Mouse (Mus musculus) forebrain, embryonic 10.5 days (tissue): ENCODE data around the gene Lage3. TPM values are rescaled to one million over a fixed set of nuclear protein-coding genes. Genes with fewer than 3 reads are reported as not detected.

ENCODE experiments used
- DNase-seq: peaks from one replicate; pipeline ENCODE4 v3.0.0-alpha.2; 2017; ENCODE audit warnings: low spot score; ENCODE audit errors: extremely low spot score
- H3K27ac ChIP-seq: fragments of 300-500 bp; sonication (generic); 2 replicates; pipeline ENCODE4 v1.5.1; 2016; ENCODE audit warnings: mild to moderate bottlenecking
- H3K27me3 ChIP-seq: fragments of 300-500 bp; sonication (generic); 2 replicates; pipeline ENCODE4 v1.6.1; 2016; ENCODE audit warnings: mild to moderate bottlenecking; ENCODE audit not compliant: poor library complexity, severe bottlenecking
- H3K36me3 ChIP-seq: fragments of 300-500 bp; sonication (generic); replicated peaks from 2 replicates; pipeline ENCODE4 v1.6.1; 2016; ENCODE audit warnings: mild to moderate bottlenecking, moderate library complexity
- H3K4me1 ChIP-seq: fragments of 300-500 bp; sonication (generic); 2 replicates; pipeline ENCODE4 v1.6.1; 2016
- H3K4me3 ChIP-seq: fragments of 300-500 bp; sonication (generic); 2 replicates; pipeline ENCODE4 v1.5.1; 2016; ENCODE audit warnings: mild to moderate bottlenecking, moderate library complexity
- H3K9me3 ChIP-seq: fragments of 300-500 bp; sonication (generic); 2 replicates; pipeline ENCODE4 v1.6.1; 2016; ENCODE audit warnings: mild to moderate bottlenecking, moderate library complexity
- WGBS: fragments of 180-500 bp; shearing (Covaris S2); methylation state at CpG from one replicate; pipeline ENCODE4 v1.1.7; 2016; 5-methylcytosine and 5-hydroxymethylcytosine counted together
- microRNA-seq: library from miRNA; unstranded; fragments of <30 nt; microRNA quantifications from one replicate; pipeline ENCODE4, GENCODE M21; 2017
- polyA plus RNA-seq: library from polyadenylated mRNA; unstranded; fragments of >200 nt; fragmentation: Nextera tagmentation; extraction: Ambion mirVana; gene quantifications from 2 replicates; pipeline ENCODE4 v1.2.1, GENCODE M21; 2016

Lage3 gene
- polyA plus RNA-seq, 1 experiment from 2014 or later: 120 TPM

- 63% methylated on average over 2 of the region's 2 CpGs for WGBS
- Histone ChIP-seq H3K4me1 (peaks cover 31% of the 10 kb centered on the region), H3K36me3 (peaks cover 37% of the 10 kb centered on the region), H3K4me3 (peak overlapping the region; percentile 63), H3K9me3 (no peaks in the 10 kb centered on the region), H3K27me3 (no peaks in the 10 kb centered on the region; the same call in 1 of the 2 replicates), H3K27ac (peak overlapping the region; percentile 94; the same call in 1 of the 2 replicates)
- DNase-seq: no peak
These were observed 23.1 kb downstream of the Lage3 start for GRCm38 (mm10) chrX:74330166-74330930.

- H3K9me3 ChIP-seq: no peaks in the 10 kb centered on the region
- H3K27ac ChIP-seq: peak overlapping the region; percentile 94
- peak overlapping the region; percentile 63 for H3K4me3 ChIP-seq
- no peaks in the 10 kb centered on the region; the same call in 1 of the 2 replicates for H3K27me3 ChIP-seq
- WGBS: 17% methylated on average over 10 of the region's 10 CpGs
- peaks cover 31% of the 10 kb centered on the region for H3K4me1 ChIP-seq
- no peak for DNase-seq
- H3K36me3 ChIP-seq: peaks cover 26% of the 10 kb centered on the region
These were observed 24.2 kb downstream of the Lage3 start for GRCm38 (mm10) chrX:74329215-74329671.

- no peaks in the 10 kb centered on the region for H3K9me3 ChIP-seq
- H3K27me3 ChIP-seq: no peaks in the 10 kb centered on the region; the same call in 1 of the 2 replicates
- H3K4me1 ChIP-seq: peaks cover 31% of the 10 kb centered on the region
- peaks cover 21% of the 10 kb centered on the region for H3K36me3 ChIP-seq
- 8% methylated on average over 30 of the region's 30 CpGs for WGBS
- DNase-seq: peak; percentile 70
- peak within 1 kb of the TSS; percentile 63 for H3K4me3 ChIP-seq
- peak within 1 kb of the TSS; percentile 94 for H3K27ac ChIP-seq
These were observed 24.7 kb downstream of the Lage3 start, which contains the start of gene Plxna3 for GRCm38 (mm10) chrX:74328725-74329161. TSS of gene Plxna3 (plus strand) at chrX:74329066.

GRCm38 (mm10) chrX:74312540-74313464 lies 40.6 kb downstream of the Lage3 start, which contains the start of gene Fam50a:
TSS of gene Fam50a (plus strand) at chrX:74313033.
- H3K36me3 ChIP-seq: peaks cover 63% of the 10 kb centered on the region

GRCm38 (mm10) chrX:74304867-74305700 lies 48.3 kb downstream of the Lage3 start, which contains the start of gene Gdi1:
TSS of gene Gdi1 (plus strand) at chrX:74304998.
- Histone ChIP-seq H3K4me1 (peaks cover 17% of the 10 kb centered on the region), H3K4me3 (peak within 1 kb of the TSS; percentile 66), H3K9me3 (no peaks in the 10 kb centered on the region), H3K36me3 (peaks cover 77% of the 10 kb centered on the region), H3K27ac (peak within 1 kb of the TSS; percentile 94), H3K27me3 (no peaks in the 10 kb centered on the region)
- peak; percentile 72 for DNase-seq
- WGBS: 19% methylated on average over 41 of the region's 41 CpGs

More at GRCm38 (mm10) chrX:74312540-74313464, 40.6 kb downstream of the Lage3 start, which contains the start of gene Fam50a:
- DNase-seq: peak; percentile 79
- 27% methylated on average over 59 of the region's 59 CpGs for WGBS
- no peaks in the 10 kb centered on the region for H3K9me3 ChIP-seq
- peak within 1 kb of the TSS; percentile 87 for H3K27ac ChIP-seq
- H3K4me3 ChIP-seq: peak within 1 kb of the TSS; percentile 70
- H3K4me1 ChIP-seq: peaks cover 10% of the 10 kb centered on the region
- no peaks in the 10 kb centered on the region for H3K27me3 ChIP-seq

Small RNA genes within 50 kb of the gene (microRNA-seq; reads per million reads assigned to microRNA genes)
- gene Mir7092: 0.90 reads per million

Other genes with a start within 250 kb of the Lage3 start
- gene Opn1mw, start 226.2 kb downstream of the Lage3 start, polyA plus RNA-seq: not detected in 2 replicates
- 13.7 and 14.4 TPM in 2 replicates for gene Mecp2, start 218.3 kb downstream of the Lage3 start, polyA plus RNA-seq
- gene Tex28, start 185.8 kb downstream of the Lage3 start, polyA plus RNA-seq: not detected in 2 replicates
- gene Tktl1, start 176.4 kb downstream of the Lage3 start, polyA plus RNA-seq: not detected in 2 replicates
- gene Flna, start 103.8 kb downstream of the Lage3 start, polyA plus RNA-seq: 265 and 269 TPM in 2 replicates
- 22.2 and 25.7 TPM in 2 replicates for gene Emd, start 98.9 kb downstream of the Lage3 start, polyA plus RNA-seq
- gene Rpl10, start 82.8 kb downstream of the Lage3 start, polyA plus RNA-seq: 800 and 812 TPM in 2 replicates
- 66.3 and 75.8 TPM in 2 replicates for gene Taz, start 71.7 kb downstream of the Lage3 start, polyA plus RNA-seq
- 4.5 and 5.1 TPM in 2 replicates for gene Dnase1l1, start 71.3 kb downstream of the Lage3 start, polyA plus RNA-seq
- gene Atp6ap1, start 56.5 kb downstream of the Lage3 start, polyA plus RNA-seq: 82.6 and 84.6 TPM in 2 replicates
- 239 and 242 TPM in 2 replicates for gene Gdi1, start 48.6 kb downstream of the Lage3 start, polyA plus RNA-seq
- 63.4 and 67.3 TPM in 2 replicates for gene Fam50a, start 40.6 kb downstream of the Lage3 start, polyA plus RNA-seq
- 16.1 and 20.3 TPM in 2 replicates for gene Plxna3, start 24.6 kb downstream of the Lage3 start, polyA plus RNA-seq
- 64.3 and 67.3 TPM in 2 replicates for gene Ubl4a, start 19.6 kb upstream of the Lage3 start, polyA plus RNA-seq
- gene Slc10a3, start 19.7 kb upstream of the Lage3 start, polyA plus RNA-seq: 10.6 and 12.5 TPM in 2 replicates
- gene Fam3a, start 39.7 kb upstream of the Lage3 start, polyA plus RNA-seq: 22.8 and 23.7 TPM in 2 replicates
- gene Ikbkg, start 39.7 kb upstream of the Lage3 start, polyA plus RNA-seq: 18.9 and 20.9 TPM in 2 replicates
- 53.5 and 55.3 TPM in 2 replicates for gene G6pdx, start 75.6 kb upstream of the Lage3 start, polyA plus RNA-seq
- not detected in 2 replicates for gene Gm6880, start 127.8 kb upstream of the Lage3 start, polyA plus RNA-seq
- gene Olfr1326-ps1, start 221.3 kb upstream of the Lage3 start, polyA plus RNA-seq: not detected in 2 replicates
- not detected in 2 replicates for gene Olfr1325, start 239.1 kb upstream of the Lage3 start, polyA plus RNA-seq